Mouse (Mus musculus) heart, embryonic 16.5 days (tissue): Measurements from ENCODE around the gene Ap1s1. TPM values are rescaled to one million over a fixed set of nuclear protein-coding genes. Genes with fewer than 3 reads are reported as not detected.
A peak's percentile ranks its signal among the peaks of the same experiment; 100 is the strongest.

Experiments used
- ATAC-seq: fragments of 200-750 bp; cut with Nextera tagmentation; replicated peaks from 2 replicates; pipeline ENCODE4 v1.8.0; 2017; ENCODE audit warnings: moderate number of reproducible peaks; ENCODE audit not compliant: insufficient read depth, low FRiP score; ENCODE audit errors: extremely low read depth
- H3K27ac ChIP-seq: fragments of 300-500 bp; sonication (generic); 2 replicates; pipeline ENCODE4 v1.5.1; 2014; ENCODE audit warnings: mild to moderate bottlenecking, low read length, control low read depth, moderate library complexity
- H3K27me3 ChIP-seq: fragments of 300-500 bp; sonication (generic); 2 replicates; pipeline ENCODE4 v1.6.1; 2014; ENCODE audit warnings: low read length, mixed read lengths; ENCODE audit not compliant: control insufficient read depth, insufficient read depth
- H3K36me3 ChIP-seq: fragments of 300-500 bp; sonication (generic); 2 replicates; pipeline ENCODE4 v1.6.1; 2014; ENCODE audit not compliant: control insufficient read depth, insufficient read depth
- H3K4me1 ChIP-seq: fragments of 300-500 bp; sonication (generic); 2 replicates; pipeline ENCODE4 v1.6.1; 2014; ENCODE audit warnings: low read length, mixed read lengths; ENCODE audit not compliant: control insufficient read depth, insufficient read depth
- H3K4me2 ChIP-seq: fragments of 300-500 bp; sonication (generic); 2 replicates; pipeline ENCODE4 v1.6.1; 2014; ENCODE audit warnings: low read depth, mild to moderate bottlenecking, control low read depth, low read length
- H3K4me3 ChIP-seq: fragments of 300-500 bp; sonication (generic); 2 replicates; pipeline ENCODE4 v1.5.1; 2014; ENCODE audit warnings: mild to moderate bottlenecking, control low read depth, low read length
- H3K9ac ChIP-seq: fragments of 300-500 bp; sonication (generic); 2 replicates; pipeline ENCODE4 v1.6.1; 2014; ENCODE audit warnings: low read length, control low read depth
- H3K9me3 ChIP-seq: fragments of 300-500 bp; sonication (generic); replicated peaks from 2 replicates; pipeline ENCODE4 v1.6.1; 2016; ENCODE audit warnings: low read length; ENCODE audit not compliant: control insufficient read depth
- WGBS: fragments of 180-500 bp; shearing (Covaris S2); extraction: QIAGEN DNeasy Blood & Tissue Kit; methylation state at CpG from one replicate; pipeline ENCODE4 v1.1.7; 2014; 5-methylcytosine and 5-hydroxymethylcytosine counted together
- polyA plus RNA-seq: library from polyadenylated mRNA; unstranded; fragments of >200 nt; fragmentation: Nextera tagmentation; extraction: Ambion mirVana; gene quantifications from 2 replicates; pipeline ENCODE4 v1.2.1, GENCODE M21; 2015

Gene Ap1s1
- polyA plus RNA-seq, 1 experiment from 2014 or later, result 148 TPM

- Histone ChIP-seq H3K4me3 (no peak overlapping the region), H3K9me3 (no peaks in the 10 kb centered on the region; the same call in 1 of the 2 replicates), H3K36me3 (no peaks in the 10 kb centered on the region), H3K4me1 (no peaks in the 10 kb centered on the region), H3K27me3 (no peaks in the 10 kb centered on the region), H3K4me2 (no peak overlapping the region), H3K27ac (no peak overlapping the region), H3K9ac (no peak overlapping the region)
- 63% methylated on average over 7 of the region's 7 CpGs for WGBS
- no peak for ATAC-seq
Observed at GRCm38 (mm10) chr5:137054299-137054698, 8.4 kb upstream of the Ap1s1 start.

- Histone ChIP-seq H3K36me3 (no peaks in the 10 kb centered on the region), H3K9ac (no peak overlapping the region), H3K4me2 (no peak overlapping the region), H3K9me3 (no peaks in the 10 kb centered on the region; the same call in 1 of the 2 replicates), H3K4me1 (no peaks in the 10 kb centered on the region), H3K27me3 (no peaks in the 10 kb centered on the region), H3K4me3 (no peak overlapping the region), H3K27ac (no peak overlapping the region)
- WGBS, result 77% methylated on average over 5 of the region's 5 CpGs
- no peak for ATAC-seq
Observed at GRCm38 (mm10) chr5:137051914-137052505, 6.1 kb upstream of the Ap1s1 start.

GRCm38 (mm10) chr5:137051125-137051524 is 5.2 kb upstream of the Ap1s1 start:
- no peaks in the 10 kb centered on the region for H3K36me3 ChIP-seq
- H3K27me3 ChIP-seq, result no peaks in the 10 kb centered on the region
- H3K4me3 ChIP-seq, result no peak overlapping the region
- no peak overlapping the region for H3K9ac ChIP-seq
- H3K27ac ChIP-seq, result no peak overlapping the region
- no peak for ATAC-seq
- no peak overlapping the region for H3K4me2 ChIP-seq
- WGBS, result 57% methylated on average over 6 of the region's 6 CpGs
- no peaks in the 10 kb centered on the region; the same call in 1 of the 2 replicates for H3K9me3 ChIP-seq
- no peaks in the 10 kb centered on the region for H3K4me1 ChIP-seq

- peaks cover 7% of the 10 kb centered on the region for H3K4me1 ChIP-seq
- no peak overlapping the region for H3K4me3 ChIP-seq
- H3K27ac ChIP-seq, result no peak overlapping the region
- ATAC-seq, result no peak
- H3K36me3 ChIP-seq, result peaks cover 6% of the 10 kb centered on the region
- no peaks in the 10 kb centered on the region for H3K9me3 ChIP-seq
- H3K9ac ChIP-seq, result no peak overlapping the region
- no peaks in the 10 kb centered on the region for H3K27me3 ChIP-seq
- no peak overlapping the region for H3K4me2 ChIP-seq
Observed at GRCm38 (mm10) chr5:137046991-137047390, 1.1 kb upstream of the Ap1s1 start.

- H3K9ac ChIP-seq, result no peak overlapping the region
- H3K27me3 ChIP-seq, result no peaks in the 10 kb centered on the region
- WGBS, result 28% methylated on average over 5 of the region's 5 CpGs
- peaks cover 7% of the 10 kb centered on the region for H3K4me1 ChIP-seq
- H3K4me2 ChIP-seq, result peak overlapping the region; percentile 65
- peak overlapping the region; percentile 85 for H3K4me3 ChIP-seq
- no peak for ATAC-seq
- H3K36me3 ChIP-seq, result peaks cover 12% of the 10 kb centered on the region
- H3K9me3 ChIP-seq, result no peaks in the 10 kb centered on the region
- no peak overlapping the region for H3K27ac ChIP-seq
Observed at GRCm38 (mm10) chr5:137046324-137046718, 386 bp upstream of the Ap1s1 start.

- H3K36me3 ChIP-seq, result peaks cover 22% of the 10 kb centered on the region
- H3K9ac ChIP-seq, result no peak overlapping the region
- WGBS, result 93% methylated on average over 7 of the region's 7 CpGs
- ATAC-seq, result no peak
- no peaks in the 10 kb centered on the region for H3K27me3 ChIP-seq
- no peak overlapping the region for H3K4me2 ChIP-seq
- no peaks in the 10 kb centered on the region for H3K9me3 ChIP-seq
- H3K4me3 ChIP-seq, result no peak overlapping the region
- H3K27ac ChIP-seq, result no peak overlapping the region
- peaks cover 7% of the 10 kb centered on the region for H3K4me1 ChIP-seq
Observed at GRCm38 (mm10) chr5:137043997-137044396, 1.9 kb downstream of the Ap1s1 start.

- ATAC-seq, result no peak
- Histone ChIP-seq H3K4me2 (no peak overlapping the region), H3K9me3 (no peaks in the 10 kb centered on the region), H3K36me3 (peaks cover 34% of the 10 kb centered on the region), H3K27ac (no peak overlapping the region), H3K27me3 (no peaks in the 10 kb centered on the region), H3K4me3 (no peak overlapping the region), H3K9ac (no peak overlapping the region), H3K4me1 (peaks cover 7% of the 10 kb centered on the region)
- 85% methylated on average over 10 of the region's 10 CpGs for WGBS
Observed at GRCm38 (mm10) chr5:137041442-137041841, 4.5 kb downstream of the Ap1s1 start.

- H3K27me3 ChIP-seq, result no peaks in the 10 kb centered on the region
- H3K36me3 ChIP-seq, result peaks cover 34% of the 10 kb centered on the region
- 92% methylated on average over 10 of the region's 10 CpGs for whole genome bisulfite sequencing
Observed at GRCm38 (mm10) chr5:137039453-137039852, 6.5 kb downstream of the Ap1s1 start.

GRCm38 (mm10) chr5:137036211-137036610 is 9.7 kb downstream of the Ap1s1 start:
- H3K9me3 ChIP-seq, result no peaks in the 10 kb centered on the region
- no peak overlapping the region for H3K4me2 ChIP-seq
- H3K36me3 ChIP-seq, result peaks cover 21% of the 10 kb centered on the region
- no peak for ATAC-seq
- peaks cover 12% of the 10 kb centered on the region for H3K27me3 ChIP-seq
- H3K4me1 ChIP-seq, result peaks cover 15% of the 10 kb centered on the region
- H3K27ac ChIP-seq, result no peak overlapping the region
- no peak overlapping the region for H3K9ac ChIP-seq
- no peak overlapping the region for H3K4me3 ChIP-seq
- WGBS, result 82% methylated on average over 13 of the region's 13 CpGs

More at GRCm38 (mm10) chr5:137039453-137039852, 6.5 kb downstream of the Ap1s1 start:
- ATAC-seq, result no peak
- Histone ChIP-seq H3K9me3 (no peaks in the 10 kb centered on the region), H3K9ac (no peak overlapping the region), H3K4me1 (peaks cover under 1% of the 10 kb centered on the region; the same call in 1 of the 2 replicates), H3K4me3 (no peak overlapping the region), H3K27ac (no peak overlapping the region), H3K4me2 (no peak overlapping the region)
